Mouse (Mus musculus): ENCODE measurements around the gene Zfp61.

The Zfp61 gene

DNA sequence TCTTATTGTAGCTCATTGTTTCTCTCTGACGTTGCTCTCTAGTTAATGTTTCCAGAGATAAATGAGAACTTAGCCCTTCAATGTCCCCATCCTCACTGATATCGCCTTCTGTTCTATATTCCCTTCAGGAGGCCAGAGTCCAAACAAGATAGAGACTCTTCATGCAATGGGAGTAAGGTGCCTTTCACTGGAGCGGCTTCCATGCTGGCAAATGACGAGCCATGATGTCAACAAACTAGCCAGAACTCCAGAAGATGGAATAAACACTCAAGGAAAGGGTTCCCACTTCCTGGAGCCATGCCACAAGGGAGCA is 41.1 kb downstream of the Zfp61 start:
- no peak for DNase-seq (ENCODE audit: low read depth)

DNA sequence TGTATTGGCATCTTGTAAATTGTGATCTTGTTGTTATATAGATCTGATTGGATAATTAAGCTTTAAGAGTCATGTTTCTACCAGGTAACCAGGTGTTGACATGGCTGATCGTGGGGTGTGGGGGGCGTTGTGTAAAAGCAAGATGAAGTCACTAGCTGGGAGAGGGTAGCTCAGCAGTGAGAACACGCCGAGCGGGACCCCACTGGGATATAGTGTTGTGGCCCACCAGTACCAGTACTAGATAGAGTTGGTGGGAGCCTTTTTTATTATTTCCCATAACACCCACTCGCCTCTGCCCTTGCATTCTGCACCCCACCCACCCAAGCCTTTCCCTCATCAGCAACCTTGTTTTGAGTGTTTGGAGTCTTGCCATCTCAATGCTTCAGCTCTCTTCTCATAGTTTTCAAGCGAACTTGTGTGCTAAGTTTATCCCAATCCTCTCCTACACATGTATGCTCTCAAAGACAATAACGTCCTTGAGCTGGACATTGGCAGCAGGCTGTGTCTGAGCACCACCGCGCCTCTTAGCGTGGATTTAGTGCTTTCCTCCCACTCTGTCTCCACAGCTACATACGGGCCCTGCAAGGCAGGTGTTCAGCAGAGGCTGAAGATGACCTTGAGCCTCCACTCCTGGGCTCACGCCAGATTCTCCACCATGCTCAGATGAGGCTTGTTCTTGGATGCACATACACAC is 41.6 kb downstream of the Zfp61 start:
- DNase-seq (ENCODE audit: low read depth) = no peak

DNA sequence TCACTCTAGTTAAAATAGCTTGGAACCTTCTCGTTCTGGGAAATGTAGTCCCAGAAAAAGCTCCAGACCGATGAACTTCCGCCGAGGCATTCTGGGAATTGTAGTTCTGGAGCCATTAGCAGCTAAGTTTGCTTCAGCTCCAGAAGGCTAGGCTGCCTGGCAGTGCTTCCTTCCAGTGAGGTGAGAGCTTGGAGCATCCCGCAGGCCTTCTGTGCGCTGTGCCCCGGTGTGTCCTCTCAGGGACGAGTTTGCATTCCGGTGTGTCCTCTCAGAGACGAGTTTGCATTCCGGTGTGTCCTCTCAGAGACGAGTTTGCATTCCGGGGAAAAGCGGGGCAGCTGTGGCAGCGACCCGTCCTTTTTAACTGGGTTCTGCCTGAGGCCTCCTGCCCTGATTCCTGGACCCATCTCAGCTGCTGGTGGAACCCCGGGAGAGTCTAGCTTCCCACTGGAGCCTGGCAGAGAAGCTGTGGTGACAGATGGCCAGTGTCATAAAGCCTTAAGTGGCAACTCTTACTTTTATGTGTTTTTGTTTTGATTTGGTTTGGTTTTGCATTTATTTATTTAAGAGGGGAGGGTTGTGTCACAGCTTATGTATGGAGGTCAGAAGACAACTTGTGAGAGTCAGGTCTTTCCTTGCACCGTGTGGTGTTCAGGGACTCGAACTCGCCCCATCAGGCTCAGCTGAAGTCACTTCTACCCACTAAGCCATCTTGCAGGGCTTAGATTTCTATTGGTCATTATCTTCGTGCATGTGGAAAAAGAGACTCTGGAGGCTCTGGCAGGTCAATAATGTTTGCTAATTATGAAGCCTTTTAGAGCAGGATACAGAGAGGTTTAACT is 46.2 kb downstream of the Zfp61 start, which contains the start of gene Zfp108:
Gene Zfp108, plus strand, starts transcription at position 162 of the 842 bp plus-strand sequence.
- DNase-seq (ENCODE audit: low read depth) = peak; percentile 74

DNA sequence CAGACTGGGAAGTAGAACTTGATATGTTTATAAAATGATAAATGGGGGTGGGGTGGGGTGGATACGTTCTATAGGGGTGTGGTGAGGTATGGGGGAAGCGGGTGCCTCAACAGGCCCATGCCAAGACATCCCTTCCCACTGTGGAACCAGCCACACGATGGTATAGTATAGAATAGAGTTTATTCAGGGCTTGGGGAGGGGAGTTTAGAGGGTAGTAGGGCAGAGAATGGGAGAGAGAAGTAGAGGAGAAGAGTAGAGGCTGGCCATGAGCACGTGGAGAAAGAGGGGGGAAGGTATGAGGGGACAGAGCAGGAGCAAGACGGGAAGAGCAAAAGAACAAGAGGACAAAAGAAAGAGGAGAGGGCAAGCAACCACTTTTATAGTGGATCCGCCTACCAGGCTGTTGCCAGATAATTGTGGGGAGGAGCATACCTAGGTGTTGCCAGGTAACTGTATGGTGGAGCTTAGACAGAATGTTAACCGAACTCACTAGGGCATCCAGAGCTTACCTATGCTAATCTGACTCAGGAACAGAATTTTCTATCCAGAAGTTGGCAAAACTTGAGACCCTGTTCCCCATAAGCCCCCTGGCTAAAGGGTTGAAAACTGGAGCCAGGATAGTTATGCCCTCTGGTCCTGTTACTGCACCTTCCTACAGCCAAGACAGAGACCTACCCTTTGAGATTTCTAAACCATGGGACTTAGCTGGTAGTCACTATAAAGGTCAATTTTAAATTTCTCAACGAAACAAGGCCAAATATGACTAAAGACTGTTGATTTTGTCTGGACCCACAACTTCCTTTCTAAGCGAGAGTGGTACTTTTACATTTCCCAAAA is 47.0 kb downstream of the Zfp61 start:
- DNase-seq (ENCODE audit: low read depth) = no peak
